Mouse (Mus musculus): Measurements from ENCODE around the gene Sirpb1b.
"Not testable (repeated sequence)": the region's sequence is repeated elsewhere in the genome, so short reads cannot be mapped to it uniquely, and the experiment has no call there.

DNA sequence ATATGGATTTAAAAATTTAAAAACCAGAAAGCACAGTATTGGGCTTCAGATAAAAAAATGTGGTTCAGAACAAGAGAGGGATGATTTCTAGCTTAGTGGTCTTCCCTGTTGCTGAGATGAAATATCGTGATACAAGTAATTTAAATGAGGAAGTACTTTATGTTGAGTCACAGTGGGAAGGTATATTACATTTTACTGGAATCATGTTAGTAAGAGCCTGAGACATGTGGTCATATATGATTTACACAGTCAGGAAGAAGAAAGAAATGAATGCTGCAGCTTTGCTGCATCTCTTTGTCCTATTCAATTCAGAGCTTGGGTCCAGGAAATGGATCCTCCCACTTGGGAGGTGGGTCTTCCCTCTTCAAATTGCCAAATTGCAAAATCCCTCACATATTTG is 11.8 kb upstream of the Sirpb1b start:
- not testable (repeated sequence) for TF ChIP-seq CTCF (IDR thresholded peaks at IDR 0.05; ENCODE audit: insufficient read depth, low read length); POLR2A (IDR thresholded peaks at IDR 0.05; ENCODE audit: borderline replicate concordance, extremely low read depth, low read depth, low read length)

Measured in lung, adult 2 months (tissue).